Mouse (Mus musculus): ENCODE data around the gene Hsd17b7.
"Not testable (repeated sequence)": the region's sequence is repeated elsewhere in the genome, so short reads cannot be mapped to it uniquely, and the experiment has no call there.

Hsd17b7 gene

GRCm38 (mm10) chr1:169968792-169969515, at the start of gene Hsd17b7:
Gene Hsd17b7 (minus strand): TSS chr1:169969241.
- peak; percentile 95 for DNase-seq (ENCODE audit: low spot score)

GRCm38 (mm10) chr1:170014784-170015183, 45.7 kb upstream of the Hsd17b7 start:
- DNase-seq (ENCODE audit: low spot score): no peak

DNA sequence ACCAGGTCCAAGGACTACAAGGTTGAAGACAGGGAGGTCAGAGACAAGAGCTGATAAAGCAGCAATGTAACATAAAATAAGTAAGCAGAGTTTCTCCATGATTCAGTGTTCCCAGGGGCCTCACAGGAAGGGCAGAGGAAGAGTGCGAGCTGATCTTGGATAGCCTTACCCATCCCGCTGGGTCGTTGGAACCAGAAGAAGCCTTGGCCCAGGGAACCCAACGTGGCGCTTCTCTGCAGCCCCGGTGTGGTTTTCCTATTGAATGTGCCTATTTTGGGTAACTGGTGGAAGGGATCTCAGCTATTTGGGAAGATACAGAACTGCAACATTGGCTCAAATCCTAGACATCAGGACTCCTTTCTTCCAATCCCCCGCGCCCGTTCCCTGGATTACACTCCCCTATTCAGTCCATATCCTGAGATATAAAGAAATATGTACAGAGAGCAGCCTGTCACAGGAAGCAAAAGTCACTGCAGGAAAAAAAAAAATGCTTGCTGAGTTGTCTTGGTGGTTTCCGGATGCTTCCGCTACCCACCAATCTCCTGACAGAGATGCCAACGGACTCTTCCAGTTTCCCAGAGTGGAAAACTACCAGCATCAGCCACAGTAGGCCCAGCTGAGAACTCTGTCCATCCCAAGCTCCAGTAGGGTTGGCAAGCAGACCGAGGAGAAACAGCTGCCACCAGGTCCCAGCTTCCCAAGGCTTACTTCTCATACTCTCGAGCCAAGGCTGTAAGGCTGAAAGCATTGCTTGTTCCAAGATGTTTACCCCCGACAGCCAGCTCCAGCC, 41.9 kb upstream of the Hsd17b7 start:
- no peak for DNase-seq (ENCODE audit: low spot score)

DNA sequence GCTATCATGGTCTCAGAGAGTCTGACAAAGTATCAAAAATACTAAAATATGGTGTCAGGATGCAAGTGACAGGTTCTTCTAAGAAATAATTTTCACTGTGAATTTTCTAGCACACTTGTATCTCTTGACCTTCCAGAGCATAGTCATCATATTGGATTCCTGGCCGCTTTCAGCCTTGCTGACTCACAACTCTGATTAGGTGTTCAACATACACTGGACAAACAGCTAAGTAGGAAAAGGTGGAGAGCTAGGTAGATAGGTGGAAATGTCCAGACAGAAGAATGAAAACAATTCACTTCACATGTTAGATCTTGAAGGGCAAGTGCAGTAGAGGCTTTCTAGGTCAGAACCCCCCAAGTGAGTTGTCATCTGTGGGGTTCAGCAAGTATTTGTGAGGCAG, 40.3 kb upstream of the Hsd17b7 start:
- no peak for DNase-seq (ENCODE audit: low spot score)

- DNase-seq (ENCODE audit: low spot score): no peak
Observed at GRCm38 (mm10) chr1:170008432-170009220, 39.6 kb upstream of the Hsd17b7 start.

- no peak for DNase-seq (ENCODE audit: low spot score)
Observed at GRCm38 (mm10) chr1:170006516-170006915, 37.5 kb upstream of the Hsd17b7 start.

- no peak for DNase-seq (ENCODE audit: low spot score)
Observed at GRCm38 (mm10) chr1:170005297-170005696, 36.3 kb upstream of the Hsd17b7 start.

DNA sequence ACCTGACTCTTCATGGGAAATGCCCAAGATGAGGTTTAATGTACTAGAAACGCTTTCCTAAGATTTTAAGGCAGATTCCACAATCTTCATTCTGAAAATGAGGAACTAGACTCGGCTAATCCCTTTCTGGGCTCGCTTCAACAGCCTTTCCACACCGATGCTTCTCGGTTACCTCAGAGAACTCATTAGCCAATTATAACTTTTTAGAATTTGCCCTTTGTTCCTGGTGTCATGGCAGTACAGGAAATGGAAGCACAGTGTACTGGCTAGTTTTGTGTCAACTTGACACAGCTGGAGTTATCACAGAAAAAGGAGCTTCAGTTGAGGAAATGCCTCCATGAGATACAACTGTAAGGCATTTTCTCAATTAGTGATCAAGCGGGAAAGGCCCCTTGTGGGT, 24.9 kb upstream of the Hsd17b7 start:
- not testable (repeated sequence) for DNase-seq (ENCODE audit: low spot score)

DNA sequence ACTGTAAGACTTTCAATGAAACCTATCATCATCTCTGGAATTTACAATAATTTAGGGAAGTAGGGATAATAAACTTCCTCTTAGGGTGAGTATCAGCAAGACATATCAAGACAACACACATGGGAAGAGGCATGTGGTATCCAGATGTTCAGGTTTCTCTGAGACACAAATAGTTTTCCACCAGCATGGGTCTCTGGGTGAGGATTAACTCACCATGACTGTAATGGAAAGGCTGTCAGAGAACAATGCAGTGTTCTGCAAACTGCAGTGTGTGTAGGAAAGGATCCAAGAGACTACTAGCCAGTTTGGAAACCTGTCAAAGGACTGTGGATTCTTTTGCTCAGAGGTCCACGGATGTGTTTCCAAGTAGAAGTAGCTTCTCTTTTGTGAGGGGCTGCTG, 17.1 kb upstream of the Hsd17b7 start:
- DNase-seq (ENCODE audit: low spot score): no peak

- DNase-seq (ENCODE audit: low spot score): no peak
Observed at GRCm38 (mm10) chr1:169977621-169978020, 8.6 kb upstream of the Hsd17b7 start.

- no peak for DNase-seq (ENCODE audit: low spot score)
Observed at GRCm38 (mm10) chr1:169971998-169972397, 3.0 kb upstream of the Hsd17b7 start.

DNA sequence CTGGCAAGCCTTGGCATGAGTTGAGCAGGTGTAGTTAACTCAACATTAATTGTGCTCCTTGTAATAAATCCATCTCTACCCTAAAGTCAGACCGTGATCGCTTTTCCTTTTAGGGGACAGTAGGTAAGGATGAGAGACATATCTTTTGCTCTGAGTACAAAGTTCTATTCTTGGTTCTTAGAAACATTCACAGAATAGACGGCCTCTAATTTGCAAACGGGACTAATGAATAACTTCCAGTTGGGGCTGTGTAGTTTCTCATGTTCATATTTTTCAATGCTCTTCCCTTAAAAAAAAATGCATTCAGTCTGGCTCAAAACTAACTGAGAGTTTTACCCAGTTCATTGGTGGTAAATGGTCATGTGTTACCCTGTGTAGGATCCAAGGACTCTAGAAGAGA, 1.9 kb upstream of the Hsd17b7 start:
- no peak for DNase-seq (ENCODE audit: low spot score)

GRCm38 (mm10) chr1:169969516-169969886, 460 bp upstream of the Hsd17b7 start:
- no peak for DNase-seq (ENCODE audit: low spot score)

- no peak for DNase-seq (ENCODE audit: low spot score)
Observed at GRCm38 (mm10) chr1:169953106-169953505, 15.9 kb downstream of the Hsd17b7 start.

DNA sequence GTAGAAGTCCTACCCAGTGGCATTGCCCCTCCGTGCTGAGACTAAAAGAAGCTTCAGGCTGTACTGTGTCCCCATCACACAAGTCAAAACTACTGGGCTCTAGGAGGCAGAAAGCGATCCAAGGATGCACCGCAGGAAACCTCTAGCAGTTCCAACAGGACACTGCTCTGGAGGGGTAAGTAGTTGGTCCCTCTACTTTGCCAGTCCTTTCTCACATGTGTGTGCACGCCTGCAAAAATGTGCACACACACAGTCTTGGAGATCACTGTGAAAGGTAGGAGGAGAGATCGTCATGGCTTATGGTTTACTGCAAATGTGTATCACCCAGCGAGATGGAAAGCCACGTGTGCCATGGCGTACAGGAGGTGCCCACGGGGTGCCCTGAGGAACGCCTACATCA, 16.4 kb downstream of the Hsd17b7 start:
- DNase-seq (ENCODE audit: low spot score): no peak

DNA sequence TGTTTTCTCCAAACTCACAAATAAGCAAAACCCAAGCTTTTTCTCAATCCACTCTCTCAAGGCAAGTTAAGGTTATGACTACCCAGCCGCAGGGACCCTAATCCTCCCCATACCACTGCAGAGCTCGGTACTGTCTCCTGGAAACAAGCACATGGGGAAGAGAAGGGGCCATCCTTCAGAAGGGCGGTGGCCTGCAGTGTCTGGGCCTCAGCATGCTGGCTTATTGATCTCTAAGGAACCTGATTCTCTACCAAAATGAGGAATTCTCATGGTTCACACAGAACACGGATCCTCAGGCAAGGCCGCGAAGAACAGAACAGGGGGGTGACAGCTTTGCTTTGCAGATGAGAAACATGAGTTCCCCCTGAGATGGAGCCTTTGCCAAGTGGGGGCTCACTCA, 17.5 kb downstream of the Hsd17b7 start:
- no peak for DNase-seq (ENCODE audit: low spot score)

GRCm38 (mm10) chr1:169950651-169951050, 18.4 kb downstream of the Hsd17b7 start:
- DNase-seq (ENCODE audit: low spot score): no peak

DNA sequence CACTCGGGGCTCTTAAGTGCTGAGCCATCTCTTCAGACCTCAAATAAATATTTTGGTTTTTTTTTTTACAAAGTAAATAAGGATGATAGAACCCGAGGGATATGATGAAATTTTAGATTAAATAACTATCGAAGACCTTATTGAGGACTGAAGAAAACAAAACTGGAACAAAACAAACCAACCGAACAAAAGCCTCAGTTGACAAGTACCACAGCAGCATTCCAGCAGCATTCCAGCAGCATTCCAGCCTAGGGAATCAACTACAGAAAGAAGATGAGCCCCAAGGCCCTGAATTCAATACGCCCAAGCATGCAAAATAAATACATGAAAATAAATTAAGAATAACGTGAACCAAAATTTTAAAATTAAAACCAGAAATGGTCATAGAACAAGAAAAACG, 19.1 kb downstream of the Hsd17b7 start:
- no peak for DNase-seq (ENCODE audit: low spot score)

DNA sequence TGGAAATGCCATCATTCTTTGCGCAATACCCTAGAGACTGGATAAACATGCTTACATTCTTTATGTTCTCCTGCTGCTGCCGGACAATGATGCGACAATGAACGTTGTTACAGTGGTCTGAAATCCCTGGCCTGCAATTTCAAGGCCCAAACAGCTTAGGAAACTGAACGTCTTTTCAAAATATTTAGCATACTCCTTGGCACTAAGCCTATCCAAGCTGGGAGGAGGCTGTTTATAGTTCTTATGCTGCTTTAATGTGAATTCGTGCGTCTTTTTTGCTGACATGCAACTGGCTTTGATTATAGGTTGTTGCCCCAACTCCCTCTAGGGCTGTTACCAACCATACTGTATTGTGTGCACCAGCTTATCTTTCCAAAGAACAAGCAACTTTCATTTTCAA, 20.2 kb downstream of the Hsd17b7 start:
- no peak for DNase-seq (ENCODE audit: low spot score)

DNA sequence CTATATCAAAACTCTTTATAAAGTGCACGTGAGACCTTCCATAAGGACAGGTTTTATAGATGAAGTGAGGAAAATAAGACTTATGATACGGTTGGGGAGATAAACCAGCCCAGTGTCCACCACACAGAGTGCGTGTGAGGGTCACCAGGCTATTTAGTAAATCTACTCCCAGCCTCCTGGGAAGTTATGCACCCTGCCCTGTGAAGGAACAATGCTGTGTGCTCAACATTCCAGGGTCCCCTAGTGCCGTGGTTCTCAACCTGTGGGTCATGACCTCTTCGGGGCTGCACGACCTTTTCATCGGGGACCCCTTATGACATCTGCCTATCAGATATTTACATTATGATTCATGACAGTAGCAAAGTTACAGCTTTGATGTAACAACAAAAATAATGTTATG, 20.8 kb downstream of the Hsd17b7 start:
- no peak for DNase-seq (ENCODE audit: low spot score)

DNA sequence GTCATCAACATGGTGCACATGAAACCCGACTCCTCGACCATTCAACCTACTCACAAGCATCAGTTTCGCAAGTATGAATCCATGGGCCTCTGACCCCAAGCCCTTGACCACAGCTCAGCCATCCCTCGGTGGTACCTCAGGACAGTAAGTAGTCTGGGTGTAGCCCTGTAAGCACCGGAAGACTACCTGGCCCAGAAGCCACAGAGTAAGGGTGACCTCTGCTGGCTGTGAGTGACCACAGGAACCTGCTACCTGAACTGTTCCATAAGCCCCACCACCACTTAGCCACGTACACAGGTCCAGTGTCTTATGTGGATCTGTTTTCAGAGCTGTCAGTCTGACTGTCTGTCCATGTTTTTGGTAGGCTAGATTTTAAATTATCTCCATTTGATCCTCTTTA, 21.4 kb downstream of the Hsd17b7 start:
- DNase-seq (ENCODE audit: low spot score): no peak

DNA sequence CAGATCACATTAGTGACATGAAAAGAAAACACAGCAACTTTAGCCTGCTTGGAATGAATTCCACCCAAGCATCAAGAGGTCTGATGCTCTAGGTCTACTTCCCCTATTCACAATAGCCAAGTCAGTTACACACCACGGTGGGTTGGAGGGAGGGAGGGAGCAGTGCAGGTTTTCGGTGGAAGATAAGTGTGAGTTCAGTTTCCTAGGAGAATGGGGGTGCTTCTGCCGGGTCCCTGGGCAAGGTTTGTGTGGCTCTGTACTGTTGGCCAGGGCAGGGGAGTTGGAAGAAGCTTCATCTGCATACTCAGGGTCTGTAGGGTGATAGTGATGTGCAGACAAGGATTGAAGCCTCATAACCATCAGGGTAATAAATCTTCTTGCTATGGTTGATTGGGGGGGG, 23.0 kb downstream of the Hsd17b7 start:
- no peak for DNase-seq (ENCODE audit: low spot score)

DNA sequence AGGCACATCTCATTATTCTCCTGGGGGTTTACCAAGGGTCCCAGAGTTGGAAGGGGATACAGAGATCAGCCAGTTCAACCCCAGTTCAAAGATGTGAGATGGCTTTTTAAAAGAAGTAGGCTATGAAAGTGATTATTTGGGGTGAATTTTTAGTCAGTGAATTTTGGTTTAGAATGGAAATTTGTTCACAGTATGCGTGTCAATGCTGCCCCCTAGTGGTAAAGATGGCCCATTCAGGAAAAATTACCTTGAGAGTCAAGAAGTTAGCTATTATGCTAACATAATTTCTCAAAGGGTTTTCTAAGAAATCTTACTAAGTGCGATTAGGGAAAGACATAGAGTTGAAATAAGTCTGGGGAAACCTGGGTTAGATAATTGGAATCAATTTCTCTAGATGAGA, 29.7 kb downstream of the Hsd17b7 start:
- DNase-seq (ENCODE audit: low spot score): no peak
